Mouse (Mus musculus) layer of hippocampus, postnatal 14 days (tissue): ENCODE data around the gene Pitpnc1. TPM values are rescaled to one million over a fixed set of nuclear protein-coding genes. Genes with fewer than 3 reads are reported as not detected.
A peak's percentile ranks its signal among the peaks of the same experiment; 100 is the strongest.

Experiments
- DNase-seq, 2 experiments: peaks; one replicate each; pipeline ENCODE4 v3.0.0; 2021 to 2022; ENCODE audit warnings: low spot score in 2 of 2, mixed read lengths in 1 of 2
- total RNA-seq, 2 experiments: library from RNA; stranded (reverse); gene quantifications; 2 replicates each; pipeline ENCODE4 v1.2.3; 2021

The Pitpnc1 gene
- total RNA-seq, 2 experiments from 2014 or later, result 50.5 to 72.8 TPM

DNA sequence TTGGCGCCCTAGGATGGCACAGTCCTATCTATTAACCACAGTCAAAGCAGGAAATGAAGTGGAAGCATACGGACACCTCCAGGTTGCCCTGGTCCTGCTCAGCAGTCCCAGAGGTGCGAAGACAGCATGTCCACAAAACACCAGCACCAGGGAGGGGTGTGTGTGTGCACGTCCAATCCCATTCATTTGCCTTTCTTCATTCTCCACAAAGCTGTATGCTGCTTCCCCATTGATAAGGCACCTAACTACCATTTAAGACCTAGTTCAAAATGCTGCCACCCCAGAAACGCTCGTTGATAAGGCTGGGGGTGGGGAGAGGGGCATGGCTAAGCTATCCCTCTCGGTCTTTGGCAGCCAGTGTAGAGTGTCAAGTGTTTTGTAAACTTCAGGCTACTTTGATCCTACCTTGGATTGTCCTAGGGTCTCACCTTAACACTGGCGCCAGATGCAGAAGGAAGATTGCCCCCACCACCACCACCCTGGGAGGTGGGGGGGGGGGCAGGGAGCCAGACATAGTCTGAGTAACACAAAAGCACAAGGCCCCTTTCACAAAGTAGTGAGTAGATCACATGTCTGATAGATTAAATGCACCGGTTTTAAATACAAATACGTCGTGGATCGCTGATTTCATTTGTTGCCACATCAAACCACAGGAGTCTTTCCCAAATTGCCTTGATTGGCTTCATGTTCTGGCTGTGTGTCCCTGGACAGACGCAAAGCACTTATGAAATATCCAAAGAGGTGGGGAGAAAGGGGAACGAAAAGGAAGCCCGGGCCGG, 2.1 kb downstream of the Pitpnc1 start:
- peak in 1 of 2 experiments; percentile 11 for DNase-seq

DNA sequence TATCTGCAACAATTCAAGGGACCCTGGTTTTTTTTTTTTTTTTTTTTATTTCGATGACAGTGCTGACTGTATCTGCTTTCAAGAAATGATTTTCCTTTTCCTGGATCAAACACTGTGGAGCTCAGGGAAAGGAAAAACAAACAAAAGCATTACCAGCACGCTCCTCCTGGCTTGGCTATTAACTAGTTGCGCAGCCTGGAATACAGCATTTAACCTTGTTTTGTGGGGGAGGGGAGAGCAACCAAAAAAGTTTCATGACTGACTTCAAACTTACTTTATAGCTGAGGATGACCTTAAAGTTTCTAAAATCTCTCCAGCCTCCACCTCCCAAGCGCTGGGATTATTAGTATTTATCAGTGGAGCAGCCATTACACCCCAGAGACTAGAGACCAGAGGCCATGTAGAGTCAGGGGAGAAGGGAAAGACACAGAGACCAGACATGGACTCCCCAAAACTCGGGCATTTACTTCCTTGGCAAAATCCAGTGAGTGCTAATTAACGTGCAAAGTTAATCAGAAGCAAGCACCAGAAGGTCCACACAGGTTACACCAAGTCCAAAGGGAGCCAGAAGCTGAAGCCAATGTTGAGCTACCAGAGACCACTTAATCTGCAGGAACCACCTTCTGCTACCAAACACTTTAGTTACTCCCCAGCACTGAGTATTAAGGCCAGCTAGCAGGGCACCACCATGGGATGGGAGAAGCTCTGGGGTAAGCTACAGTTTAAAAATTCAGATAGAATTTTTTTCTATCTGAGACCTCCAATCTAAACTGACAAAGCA, 3.7 kb downstream of the Pitpnc1 start:
- no peak for DNase-seq

DNA sequence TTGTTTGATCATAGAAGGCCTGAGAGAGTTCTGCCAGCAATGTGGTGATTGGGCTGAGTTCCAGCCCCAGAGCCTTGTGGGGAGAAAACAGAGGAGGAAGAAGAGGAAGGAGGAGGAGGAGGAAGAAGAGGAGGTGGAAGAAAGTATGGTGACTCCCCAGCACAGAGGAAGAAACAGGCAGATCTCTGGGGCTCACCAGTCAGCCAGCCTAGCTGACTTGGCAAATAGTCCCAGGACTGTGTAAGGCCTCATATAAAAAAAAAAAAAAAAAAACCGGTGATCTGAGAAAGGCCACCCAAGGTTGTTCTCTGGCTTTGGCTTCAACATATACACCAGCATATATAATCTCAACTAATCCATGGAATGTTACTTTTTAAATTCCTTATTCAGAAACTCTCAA, 4.5 kb downstream of the Pitpnc1 start:
- DNase-seq, result no peak

DNA sequence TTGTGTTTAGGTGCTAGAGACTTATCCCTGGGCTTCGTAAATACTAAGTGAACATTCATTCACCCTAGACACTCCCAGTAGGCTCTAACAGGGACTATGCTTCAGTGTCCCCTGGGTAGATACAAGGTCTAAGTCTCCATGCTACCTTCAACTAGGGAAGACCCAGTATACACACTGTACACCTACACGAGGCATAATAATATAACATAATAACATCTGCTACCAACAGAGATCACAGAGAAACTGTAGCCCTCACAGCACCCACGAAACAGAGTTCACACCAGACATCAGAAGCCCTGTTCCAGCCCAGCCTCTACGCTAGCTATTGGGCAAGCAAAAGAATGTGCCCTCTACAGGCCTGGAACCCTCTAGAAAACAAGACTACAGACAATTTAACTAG, 5.5 kb downstream of the Pitpnc1 start:
- no peak for DNase-seq

DNA sequence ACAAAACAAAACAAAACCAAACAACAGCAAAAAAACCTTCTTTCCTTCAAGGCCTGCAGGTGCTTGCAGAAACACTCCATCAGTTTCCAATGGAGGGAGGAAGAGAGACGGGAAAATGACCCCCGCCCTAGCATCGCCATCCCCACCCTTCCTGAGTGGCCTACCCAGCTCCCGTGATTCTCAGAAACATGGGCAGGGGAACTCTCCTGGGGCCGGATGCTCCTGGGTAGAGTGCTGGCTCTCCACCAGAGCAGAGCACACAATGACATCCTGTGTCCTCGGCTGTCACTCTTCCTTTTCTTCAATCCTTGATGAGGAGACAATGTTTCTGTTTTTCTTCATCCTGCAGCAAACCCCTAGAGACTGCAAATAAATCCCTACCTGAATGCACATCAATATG, 6.4 kb downstream of the Pitpnc1 start:
- DNase-seq, result no peak

DNA sequence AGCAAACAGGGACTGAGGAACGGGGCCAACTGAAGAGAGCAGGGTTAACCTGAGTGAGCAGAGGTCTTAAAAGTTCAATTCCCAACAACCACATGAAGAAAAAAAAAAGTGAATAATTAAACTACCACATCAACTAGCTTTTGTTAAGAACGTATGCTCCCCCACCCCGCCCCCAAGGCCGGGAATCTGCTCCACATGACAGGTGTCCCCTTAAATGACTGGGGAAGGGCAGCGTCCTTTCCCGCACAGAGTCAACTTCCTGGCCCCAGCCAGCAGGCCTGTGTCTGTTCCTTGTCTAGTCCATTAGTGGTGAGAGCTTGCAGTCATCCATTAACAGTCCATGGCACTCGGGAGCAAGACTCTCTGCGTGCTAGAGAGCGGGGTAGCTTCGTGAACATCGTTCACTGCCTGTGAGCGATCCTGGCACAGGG, 7.2 kb downstream of the Pitpnc1 start:
- DNase-seq, result no peak

DNA sequence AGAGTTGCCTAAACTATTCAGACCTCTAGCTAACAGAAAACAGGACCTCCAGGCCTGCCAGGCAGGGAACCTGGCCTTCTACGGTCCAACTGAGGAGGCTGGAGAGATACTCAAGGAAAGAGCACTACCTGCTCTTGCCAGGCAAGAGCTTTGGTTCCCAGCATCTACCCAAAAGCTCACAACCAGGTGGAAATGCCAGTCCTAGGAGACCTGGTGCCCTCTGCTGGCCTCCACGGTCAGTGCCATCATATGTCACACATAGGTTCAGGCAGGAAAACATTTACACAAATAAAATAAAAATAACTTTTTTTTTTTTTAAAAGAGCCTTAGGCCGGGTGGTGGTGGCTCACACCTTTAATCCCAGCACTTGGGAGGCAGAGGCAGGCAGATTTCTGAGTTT, 8.0 kb downstream of the Pitpnc1 start:
- DNase-seq, result no peak

DNA sequence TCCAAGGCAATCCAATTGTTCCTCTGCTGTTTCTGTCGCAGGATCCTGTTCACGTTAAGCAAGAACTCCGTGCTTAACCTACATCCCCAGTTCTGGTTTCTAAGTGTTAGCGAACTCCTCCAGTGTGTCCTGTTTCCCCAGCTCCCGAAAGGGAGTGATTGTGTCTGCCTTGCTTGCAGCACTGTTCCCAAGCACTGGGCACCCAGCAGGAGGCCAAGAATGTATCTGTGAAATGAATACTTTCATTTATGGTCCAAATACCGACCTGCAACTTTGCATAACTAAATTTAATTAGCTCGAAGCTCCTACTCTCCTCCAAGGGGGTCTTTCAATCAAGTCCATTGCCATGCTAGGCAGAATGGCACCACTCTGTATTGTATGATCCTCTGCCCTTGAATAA, 10.7 kb downstream of the Pitpnc1 start:
- no peak for DNase-seq

DNA sequence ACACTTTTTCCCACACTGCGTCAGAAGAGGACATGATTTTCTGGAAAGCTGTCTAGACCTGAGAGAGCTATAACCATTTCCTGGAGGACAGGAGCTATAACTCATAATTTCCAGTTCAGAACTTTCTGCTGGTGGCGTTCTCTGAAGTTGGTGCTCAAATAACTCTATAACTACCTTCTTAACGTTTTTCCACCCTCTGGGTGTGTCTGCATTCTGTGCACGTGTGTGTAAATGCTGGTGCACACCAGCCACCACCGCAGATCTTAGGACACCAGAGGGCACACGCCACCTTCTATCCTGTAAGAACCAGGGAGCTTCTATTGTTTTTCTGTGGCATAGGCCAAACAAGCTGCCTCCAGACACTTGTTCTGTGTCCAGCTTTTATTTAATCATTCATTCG, 11.5 kb downstream of the Pitpnc1 start:
- DNase-seq, result no peak

DNA sequence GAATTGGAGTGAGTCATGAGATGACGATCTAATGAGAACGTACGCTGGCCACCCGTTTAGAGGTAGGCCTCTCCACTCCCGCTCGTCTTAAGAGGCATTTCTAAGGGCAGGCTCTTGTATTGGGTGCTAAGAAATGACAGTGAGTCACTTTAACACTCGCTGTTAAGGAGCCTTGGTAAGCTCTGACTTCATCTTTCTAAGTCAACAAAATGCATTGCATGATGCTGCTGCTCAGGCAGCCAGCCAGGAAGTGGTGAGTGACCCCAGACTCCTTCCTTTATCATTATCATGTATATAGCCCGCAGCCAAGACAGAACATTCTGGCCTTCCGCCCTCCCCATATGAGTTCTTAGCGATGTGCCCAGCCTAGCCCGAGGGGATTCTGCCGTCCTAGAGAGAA, 12.2 kb downstream of the Pitpnc1 start:
- DNase-seq, result no peak

DNA sequence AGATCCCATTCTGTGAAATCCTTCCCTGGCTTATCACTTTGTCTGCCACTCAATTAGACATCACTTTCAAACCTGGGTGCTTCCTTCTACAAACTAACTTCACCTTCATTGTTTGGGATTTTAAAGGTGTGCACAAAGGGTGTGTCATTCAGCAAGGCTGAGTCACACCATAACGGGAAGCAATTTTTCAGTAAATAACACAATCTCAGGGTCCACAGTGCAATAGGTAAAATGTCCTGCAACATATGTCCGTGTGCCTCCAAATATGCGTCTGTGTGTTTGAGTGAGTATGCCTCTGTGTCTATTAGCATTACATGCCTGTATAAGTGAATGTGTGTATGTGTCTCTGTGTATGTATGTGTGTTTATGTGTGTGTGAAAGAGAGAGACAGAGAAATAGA, 13.2 kb downstream of the Pitpnc1 start:
- no peak for DNase-seq

DNA sequence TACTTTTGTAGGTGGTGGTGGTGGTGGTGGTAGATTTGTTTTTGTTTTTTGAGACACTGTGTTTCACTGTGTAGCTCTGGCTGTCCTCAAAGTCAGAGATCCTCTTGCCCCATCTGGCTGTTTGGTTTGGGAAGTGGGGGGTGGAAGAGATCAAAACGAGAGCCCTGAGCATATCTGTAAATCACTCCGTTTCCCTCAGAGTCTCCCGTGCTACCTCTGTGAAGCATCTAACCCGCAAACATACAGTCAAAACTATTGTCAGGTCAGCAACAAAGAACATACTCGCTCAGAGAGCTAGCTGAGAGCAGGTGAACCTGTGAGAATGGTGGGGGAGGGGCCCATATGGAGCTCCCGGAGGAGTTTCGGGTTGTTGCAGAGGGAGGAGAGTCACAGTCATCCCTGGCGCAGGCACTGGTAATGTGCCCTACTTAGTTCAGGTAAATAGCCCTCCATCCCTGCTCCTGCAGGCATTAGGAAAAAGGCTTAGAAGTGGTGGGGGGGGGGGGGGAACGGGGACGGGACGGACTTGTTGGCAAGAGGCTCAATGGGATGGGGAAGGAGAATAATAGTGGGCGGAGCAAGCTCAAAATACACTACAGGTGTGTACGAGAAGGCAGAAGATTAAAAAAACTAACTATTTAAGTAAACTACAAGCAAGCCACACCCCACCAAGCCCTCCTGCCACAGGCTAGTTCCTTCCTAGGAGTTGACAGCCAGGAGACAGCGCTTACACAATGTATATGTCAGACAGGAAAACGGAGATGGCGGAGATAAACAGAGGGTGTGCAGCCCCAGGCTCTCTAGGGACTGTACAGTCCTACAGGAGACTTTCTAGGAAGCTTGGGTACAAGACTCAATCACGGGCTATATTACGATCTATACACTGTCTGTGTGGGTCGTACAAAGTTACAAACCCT, 15.7 kb downstream of the Pitpnc1 start:
- DNase-seq, result no peak

DNA sequence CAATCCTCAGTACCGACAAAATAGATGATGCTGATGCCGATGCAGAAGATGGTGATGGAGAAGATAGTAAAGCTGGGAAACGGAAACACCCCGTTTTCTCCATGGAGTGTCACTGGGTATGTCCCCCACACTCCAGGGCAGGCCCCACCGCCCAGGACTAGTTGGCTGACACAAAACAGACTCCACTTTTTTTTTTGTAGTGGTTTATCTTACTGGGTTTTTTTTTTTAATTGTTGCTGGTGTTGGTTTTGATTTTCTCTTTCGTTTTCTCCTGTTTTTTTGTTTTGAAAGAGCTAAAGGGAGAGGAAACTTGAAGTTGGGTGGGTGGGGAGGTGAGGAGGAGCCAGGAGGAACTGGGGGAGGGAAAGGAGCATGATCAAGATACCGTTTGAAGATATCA, 18.4 kb downstream of the Pitpnc1 start:
- no peak for DNase-seq

DNA sequence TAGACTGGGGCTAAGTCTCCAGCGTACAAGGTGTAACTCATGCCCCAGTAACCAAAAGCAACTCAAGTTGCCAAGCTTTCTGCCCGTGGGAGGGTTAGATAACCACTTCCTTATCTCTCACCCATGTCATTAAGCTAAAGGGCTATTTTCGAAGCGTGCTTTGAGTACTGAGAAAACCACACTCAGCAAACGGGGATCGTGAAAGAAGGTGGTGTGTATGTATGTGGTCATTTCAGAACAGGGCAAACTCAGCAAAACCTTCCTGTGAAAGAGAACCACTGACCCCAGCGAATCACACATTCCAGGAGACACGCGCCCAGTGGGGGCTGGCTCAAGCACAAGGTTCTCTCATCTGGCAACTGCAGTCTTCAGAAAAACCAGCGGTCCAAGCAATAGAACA, 19.4 kb downstream of the Pitpnc1 start:
- no peak for DNase-seq

DNA sequence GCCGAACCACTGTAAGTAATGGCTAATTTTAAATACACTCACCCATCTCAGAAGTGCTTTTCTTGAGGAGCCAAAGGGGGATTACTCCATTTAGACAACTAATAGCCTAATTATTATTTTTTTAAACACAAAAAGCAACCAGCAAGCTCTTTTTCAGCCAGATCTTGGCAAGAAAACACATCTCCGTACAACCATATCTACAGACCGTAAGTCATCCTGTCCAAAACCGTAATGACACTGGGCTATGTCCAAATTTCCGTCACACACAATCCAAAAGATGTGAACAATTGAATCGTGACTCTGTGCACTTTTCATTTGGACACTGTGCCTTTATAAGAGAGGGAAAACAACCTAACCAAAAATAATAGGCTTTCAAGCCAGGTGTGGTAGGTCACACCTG, 20.4 kb downstream of the Pitpnc1 start:
- DNase-seq, result no peak

DNA sequence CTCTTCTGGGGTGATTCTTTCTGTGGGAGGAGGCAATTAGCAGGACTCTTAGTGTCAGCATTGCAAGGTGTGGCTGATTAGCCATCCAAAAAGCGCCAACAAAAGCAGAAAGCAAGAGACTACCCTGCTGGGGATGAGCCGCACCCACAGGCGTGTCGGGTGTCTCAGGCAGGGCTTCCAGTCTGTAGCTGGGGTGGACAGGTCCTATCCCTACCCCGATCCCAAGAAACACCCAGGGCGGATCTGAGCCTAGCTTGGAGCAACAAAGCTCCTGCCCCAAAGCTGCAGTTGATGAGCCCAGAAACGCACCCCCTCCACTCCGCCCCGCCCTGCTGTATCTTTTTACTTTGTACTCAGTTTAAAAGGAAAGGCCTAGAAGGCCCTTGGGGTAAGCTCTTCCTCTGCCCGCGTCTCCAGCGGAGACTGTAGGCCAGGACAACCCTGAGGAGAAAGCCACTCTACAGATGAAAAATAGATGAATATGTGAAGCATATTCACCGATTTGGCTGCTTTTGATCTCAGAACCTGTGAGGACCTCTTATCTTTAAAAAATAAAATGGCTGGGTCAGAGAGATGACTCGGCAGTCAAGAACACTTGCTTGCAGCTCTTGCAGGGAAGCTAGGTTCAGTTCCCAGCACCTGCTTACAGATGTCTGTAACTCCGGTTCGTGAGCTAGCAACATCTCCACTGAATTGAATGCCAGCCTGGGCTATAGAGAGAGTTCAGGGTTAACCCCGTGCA, 21.2 kb downstream of the Pitpnc1 start:
- DNase-seq, result no peak

DNA sequence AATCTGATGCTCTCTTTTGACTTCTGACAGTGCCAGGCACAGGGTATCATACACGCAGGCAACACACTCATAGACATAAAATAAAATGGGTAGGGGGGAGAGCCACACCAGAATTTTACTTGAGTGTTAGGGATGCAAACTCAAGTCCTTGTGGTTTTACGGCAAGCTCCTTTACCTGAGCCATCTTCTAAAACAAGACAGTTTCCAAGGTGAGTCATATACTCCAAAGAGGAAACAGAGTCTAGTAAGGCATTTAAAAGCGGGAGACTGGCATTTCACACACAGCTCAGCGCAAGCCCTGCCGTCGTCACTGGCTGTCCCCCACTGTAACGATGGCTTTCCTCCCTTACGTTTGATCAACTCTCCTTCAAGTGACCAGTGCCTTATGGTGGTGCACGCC, 22.6 kb downstream of the Pitpnc1 start:
- no peak for DNase-seq

DNA sequence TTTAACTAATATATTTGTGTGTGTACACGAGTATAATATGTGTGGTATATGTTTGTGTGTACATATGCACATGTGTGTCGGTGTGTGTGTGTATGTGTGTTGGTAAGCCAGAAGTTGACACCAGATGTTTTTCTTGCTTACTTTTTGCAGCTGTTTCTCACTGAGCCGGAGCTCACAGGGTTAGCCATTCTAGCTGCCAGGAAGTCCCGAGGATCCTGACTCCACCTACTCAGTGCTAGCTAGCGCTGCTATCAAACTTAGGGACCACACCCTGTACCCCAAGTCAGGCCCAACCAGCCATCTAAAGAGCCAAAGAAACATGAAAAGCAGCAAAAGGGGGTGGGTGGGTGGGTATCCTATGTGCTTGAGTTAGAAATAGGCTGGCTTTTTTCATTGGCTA, 23.1 kb downstream of the Pitpnc1 start:
- no peak for DNase-seq

DNA sequence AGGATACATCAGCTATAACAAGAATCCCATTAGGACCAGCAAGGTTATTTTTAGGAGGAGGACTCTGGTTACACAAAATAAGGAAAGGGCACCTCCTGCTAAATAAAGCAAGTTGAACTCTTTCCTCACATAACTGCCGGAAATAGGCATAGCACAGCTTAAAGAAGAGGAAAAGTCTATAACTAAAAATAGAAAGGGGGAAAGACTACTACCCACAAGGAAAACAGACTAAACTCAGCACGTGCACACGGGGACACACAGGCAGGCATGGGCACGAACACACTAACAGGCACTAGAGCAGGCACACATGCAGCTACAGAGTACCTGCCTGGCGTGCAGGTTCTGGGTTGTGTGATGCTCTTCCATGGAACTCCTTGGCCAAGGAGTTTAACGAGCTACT, 23.8 kb downstream of the Pitpnc1 start:
- DNase-seq, result no peak

DNA sequence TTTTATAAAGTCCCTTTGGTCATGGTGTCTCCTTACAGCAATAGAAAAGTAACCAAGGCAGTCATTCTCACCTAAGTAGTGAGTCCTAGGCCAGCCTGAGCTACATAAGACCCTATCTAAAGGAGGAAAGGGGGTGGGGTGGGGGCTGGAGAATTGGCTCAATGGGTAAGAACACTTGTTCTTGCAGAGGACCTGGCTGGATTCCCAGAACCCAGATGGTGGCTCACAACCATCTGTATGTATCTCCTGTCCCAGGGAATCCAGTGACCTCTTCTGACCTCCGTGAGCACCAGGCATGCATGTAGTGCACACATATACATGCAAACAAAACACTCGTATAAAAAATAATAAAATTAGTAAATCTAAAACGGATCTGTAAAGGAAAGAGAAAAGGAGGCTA, 24.8 kb downstream of the Pitpnc1 start:
- peak in 1 of 2 experiments; percentile 25 for DNase-seq
